Comparison of ENCODE assay signal across 15 mouse cellular contexts in the genomic region with DNA sequence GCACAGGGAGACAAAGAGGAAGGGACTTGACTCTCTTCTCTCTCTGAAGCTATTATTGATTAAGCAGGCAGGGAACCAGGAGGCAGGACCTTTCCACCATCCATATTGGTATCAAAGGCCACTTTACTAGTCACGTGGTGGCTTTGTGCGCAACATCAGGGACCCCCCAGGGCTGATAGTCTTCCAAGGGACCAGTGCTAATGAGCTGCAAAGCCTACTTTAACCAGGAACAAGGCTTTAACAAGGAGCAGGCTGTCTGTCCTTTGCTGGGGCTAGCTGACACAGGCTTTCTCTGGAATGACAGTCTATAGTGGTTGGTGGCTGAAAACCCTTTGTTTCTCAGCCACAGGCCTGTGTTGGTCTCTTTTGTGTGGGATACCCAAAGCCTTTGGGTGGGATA.
DNase-seq lines count a peak whose midpoint lies in the region; ATAC-seq and TF ChIP-seq lines count a peak whose summit lies in the region.
"Had no signal": no experiment of that assay in that cellular context is flagged by ENCODE, and none has a peak within 500 bp of the region (broad histone marks: within the 10 kb centered on the region; RNA-seq: fewer than 3 reads in every experiment).

No protein-coding gene starts in this region.

- H3K27me3 ChIP-seq in embryonic facial prominence, embryonic 10.5 days (replicated peaks; ENCODE audit: low read depth, poor library complexity, severe bottlenecking) = no peaks in the 10 kb centered on the region
- H3K27me3 ChIP-seq in forebrain, embryonic 15.5 days = no peaks in the 10 kb centered on the region
- no peaks in the 10 kb centered on the region for H3K27me3 ChIP-seq in midbrain, embryonic 12.5 days
- H3K27me3 ChIP-seq in liver, postnatal 0 days (ENCODE audit: insufficient read depth, low read length) = no peaks in the 10 kb centered on the region
- H3K27me3 ChIP-seq: embryonic facial prominence, embryonic 15.5 days; limb, embryonic 15.5 days; liver, embryonic 15.5 days had no signal

- no peak overlapping the region for H3K27ac ChIP-seq in embryonic facial prominence, embryonic 10.5 days (replicated peaks)
- H3K27ac ChIP-seq in forebrain, embryonic 15.5 days (replicated peaks) = peak overlapping the region; percentile 66
- H3K27ac ChIP-seq in midbrain, embryonic 12.5 days (replicated peaks) = peak overlapping the region; percentile 43; the same call in 1 of the 2 replicates
- no peak overlapping the region for H3K27ac ChIP-seq in liver, postnatal 0 days (ENCODE audit: low read depth)
- H3K27ac ChIP-seq: embryonic facial prominence, embryonic 15.5 days; heart, adult 2 months; limb, embryonic 15.5 days; liver, embryonic 15.5 days; macrophage had no signal

- peak; percentile 47 for ATAC-seq in forebrain, embryonic 15.5 days (replicated peaks)
- ATAC-seq in midbrain, embryonic 12.5 days (ENCODE audit: low FRiP score, low read depth) = peak; percentile 60
- no peak for ATAC-seq in liver, postnatal 0 days

- H3K9ac ChIP-seq in forebrain, embryonic 15.5 days (replicated peaks) = no peak overlapping the region
- no peak overlapping the region for H3K9ac ChIP-seq in midbrain, embryonic 12.5 days (replicated peaks)
- no peak overlapping the region for H3K9ac ChIP-seq in liver, postnatal 0 days (replicated peaks)
- H3K9ac ChIP-seq: embryonic facial prominence, embryonic 15.5 days; limb, embryonic 15.5 days; liver, embryonic 15.5 days had no signal

- no peak for TF ChIP-seq EP300 in liver, postnatal 0 days (IDR thresholded peaks at IDR 0.05; ENCODE audit: low read depth)

- peak; percentile 83 for DNase-seq in brain, embryonic 14.5 days (ENCODE audit: low read depth)
- DNase-seq in embryonic facial prominence, embryonic 10.5 days (ENCODE audit: low spot score) = peak; percentile 9
- DNase-seq in heart, adult 8-10 months (ENCODE audit: low spot score) = no peak
- no peak for DNase-seq in liver, postnatal 0 days
- DNase-seq in right cerebral cortex, postnatal 25 days = no peak
- DNase-seq in spleen, adult 18-20 months = no peak
- DNase-seq: cerebellum, adult 18-20 months; gastrocnemius, postnatal 36 days; heart, adult 2 months had no signal

- no peaks in the 10 kb centered on the region for H3K36me3 ChIP-seq in embryonic facial prominence, embryonic 10.5 days (replicated peaks)
- H3K36me3 ChIP-seq in forebrain, embryonic 15.5 days = no peaks in the 10 kb centered on the region
- no peaks in the 10 kb centered on the region for H3K36me3 ChIP-seq in midbrain, embryonic 12.5 days
- no peaks in the 10 kb centered on the region for H3K36me3 ChIP-seq in liver, postnatal 0 days (replicated peaks; ENCODE audit: insufficient read depth, low read length)
- H3K36me3 ChIP-seq: embryonic facial prominence, embryonic 15.5 days; limb, embryonic 15.5 days; liver, embryonic 15.5 days had no signal

- no peak for TF ChIP-seq POLR2A in brain, embryonic 14.5 days (IDR thresholded peaks at IDR 0.05; ENCODE audit: borderline replicate concordance, extremely low read depth, insufficient read depth, insufficient read length, poor library complexity, severe bottlenecking)

- 56% methylated on average over 2 of the region's 2 CpGs for WGBS in embryonic facial prominence, embryonic 10.5 days
- WGBS in forebrain, embryonic 15.5 days = 7% methylated on average over 2 of the region's 2 CpGs
- 50% methylated on average over 2 of the region's 2 CpGs for WGBS in midbrain, embryonic 12.5 days
- WGBS in liver, postnatal 0 days (ENCODE audit: insufficient replicate concordance) = 67% methylated on average over 2 of the region's 2 CpGs

- H3K9me3 ChIP-seq in embryonic facial prominence, embryonic 10.5 days = no peaks in the 10 kb centered on the region
- no peaks in the 10 kb centered on the region for H3K9me3 ChIP-seq in forebrain, embryonic 15.5 days
- no peaks in the 10 kb centered on the region for H3K9me3 ChIP-seq in midbrain, embryonic 12.5 days
- no peaks in the 10 kb centered on the region for H3K9me3 ChIP-seq in liver, postnatal 0 days (ENCODE audit: low read length)
- H3K9me3 ChIP-seq: embryonic facial prominence, embryonic 15.5 days; limb, embryonic 15.5 days; liver, embryonic 15.5 days had no signal

- no peak overlapping the region for H3K4me2 ChIP-seq in forebrain, embryonic 15.5 days (replicated peaks)
- H3K4me2 ChIP-seq in midbrain, embryonic 12.5 days (replicated peaks) = no peak overlapping the region
- H3K4me2 ChIP-seq in liver, postnatal 0 days (ENCODE audit: low read depth, low read length) = no peak overlapping the region
- H3K4me2 ChIP-seq: embryonic facial prominence, embryonic 15.5 days; limb, embryonic 15.5 days; liver, embryonic 15.5 days had no signal

- no peak for TF ChIP-seq CTCF in brain, embryonic 14.5 days (IDR thresholded peaks at IDR 0.05; ENCODE audit: borderline replicate concordance, extremely low read depth, insufficient read depth, insufficient read length)
- TF ChIP-seq CTCF in liver, postnatal 0 days (IDR thresholded peaks at IDR 0.05; ENCODE audit: low read depth) = no peak

- no peaks in the 10 kb centered on the region; the same call in 1 of the 2 replicates for H3K4me1 ChIP-seq in embryonic facial prominence, embryonic 10.5 days
- peaks cover 14% of the 10 kb centered on the region for H3K4me1 ChIP-seq in forebrain, embryonic 15.5 days
- peaks cover 13% of the 10 kb centered on the region for H3K4me1 ChIP-seq in midbrain, embryonic 12.5 days
- no peaks in the 10 kb centered on the region for H3K4me1 ChIP-seq in liver, postnatal 0 days (ENCODE audit: insufficient read depth)
- H3K4me1 ChIP-seq: liver, embryonic 15.5 days had no signal

- no peak overlapping the region for H3K4me3 ChIP-seq in embryonic facial prominence, embryonic 10.5 days
- no peak overlapping the region for H3K4me3 ChIP-seq in forebrain, embryonic 15.5 days
- no peak overlapping the region for H3K4me3 ChIP-seq in midbrain, embryonic 12.5 days
- H3K4me3 ChIP-seq in liver, postnatal 0 days (ENCODE audit: low read depth, low read length) = no peak overlapping the region
- H3K4me3 ChIP-seq: embryonic facial prominence, embryonic 15.5 days; heart, adult 2 months; limb, embryonic 15.5 days; liver, embryonic 15.5 days had no signal

Comparison
In these comparisons a context has a peak if more than half of its experiments do, and no peak if none do; other contexts are left out.
1. DNase-seq: peak in brain, embryonic 14.5 days (single experiment) and embryonic facial prominence, embryonic 10.5 days (single experiment); none in heart, adult 8-10 months (single experiment), liver, postnatal 0 days (single experiment), right cerebral cortex, postnatal 25 days (single experiment) and spleen, adult 18-20 months (0 of 2).
2. H3K27ac ChIP-seq: peak in forebrain, embryonic 15.5 days (single experiment) and midbrain, embryonic 12.5 days (single experiment); none in embryonic facial prominence, embryonic 10.5 days (single experiment) and liver, postnatal 0 days (single experiment).